Mouse (Mus musculus): ENCODE results near the gene Mical3. TPM values are rescaled to one million over a fixed set of nuclear protein-coding genes. Genes with fewer than 3 reads are reported as not detected.

Mical3 gene
- total and polyA plus RNA-seq, 2 experiments = 5.8 to 7.9 TPM

GRCm38 (mm10) chr6:121116434-121116833 lies 14.4 kb downstream of the Mical3 start:
- no peaks in the 10 kb centered on the region for H3K27me3 ChIP-seq (ENCODE audit: control insufficient read depth, insufficient read depth, low read length)
- no peak overlapping the region for H3K27ac ChIP-seq (replicated peaks; ENCODE audit: insufficient read depth, low read depth, low read length)
- no peak overlapping the region for H3K9ac ChIP-seq (ENCODE audit: low read depth, low read length)
- TF ChIP-seq CTCF (IDR thresholded peaks at IDR 0.05; ENCODE audit: low read depth, low read length) (no peak; the same call in 1 of the 2 replicates), POLR2A (IDR thresholded peaks at IDR 0.05; ENCODE audit: extremely low read depth, insufficient read depth, low read length) (no peak)
- WGBS = 22% methylated on average over 10 of the region's 10 CpGs
- H3K4me1 ChIP-seq (ENCODE audit: control insufficient read depth, insufficient read depth, low read length) = no peaks in the 10 kb centered on the region
- no peak overlapping the region for H3K4me3 ChIP-seq (ENCODE audit: insufficient read depth, low read depth, low read length)
- peak; percentile 50 for DNase-seq (ENCODE audit: extremely low read depth, low read depth, low spot score)
- no peaks in the 10 kb centered on the region for H3K79me2 ChIP-seq (ENCODE audit: control insufficient read depth, insufficient read depth, low read length)
- H3K36me3 ChIP-seq (ENCODE audit: control insufficient read depth, insufficient read depth, low read length) = no peaks in the 10 kb centered on the region

DNA sequence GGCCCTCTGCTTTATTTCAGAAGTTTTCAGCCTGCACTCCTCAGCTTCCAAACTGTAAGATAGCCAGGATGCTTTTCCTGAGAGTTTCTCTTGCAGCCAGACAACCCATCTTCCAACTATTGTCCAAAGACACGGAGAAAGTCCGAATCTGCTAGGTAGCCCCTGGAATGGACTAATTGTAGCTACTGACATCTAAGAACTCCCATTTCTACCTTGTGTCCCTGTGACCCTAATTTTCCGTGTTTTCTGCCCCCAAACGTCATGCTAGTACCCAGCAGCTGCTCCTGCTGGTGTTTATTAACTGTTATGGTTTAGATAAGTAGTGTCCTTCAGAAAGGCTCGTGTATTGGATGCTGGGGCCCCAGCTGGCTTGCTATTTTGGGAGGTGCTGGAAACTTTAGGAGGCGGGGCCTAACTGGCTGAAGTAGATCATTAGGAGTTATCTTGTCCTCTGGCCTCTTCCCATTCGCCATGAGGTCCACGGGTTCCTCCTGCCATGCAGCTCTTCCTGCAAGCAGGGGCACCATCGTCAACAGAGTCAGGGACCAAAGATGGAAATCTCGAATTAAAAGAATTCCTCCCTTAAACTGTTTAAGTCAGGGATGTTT lies 19.2 kb downstream of the Mical3 start:
- Histone ChIP-seq H3K36me3 (ENCODE audit: control insufficient read depth, insufficient read depth, low read length) (no peaks in the 10 kb centered on the region), H3K9ac (ENCODE audit: low read depth, low read length) (no peak overlapping the region), H3K27ac (replicated peaks; ENCODE audit: insufficient read depth, low read depth, low read length) (no peak overlapping the region), H3K27me3 (ENCODE audit: control insufficient read depth, insufficient read depth, low read length) (no peaks in the 10 kb centered on the region), H3K4me3 (ENCODE audit: insufficient read depth, low read depth, low read length) (no peak overlapping the region), H3K4me1 (ENCODE audit: control insufficient read depth, insufficient read depth, low read length) (peaks cover 10% of the 10 kb centered on the region), H3K79me2 (ENCODE audit: control insufficient read depth, insufficient read depth, low read length) (peaks cover 15% of the 10 kb centered on the region; the same call in 1 of the 2 replicates)
- WGBS = 61% methylated on average over 10 of the region's 10 CpGs
- TF ChIP-seq POLR2A (IDR thresholded peaks at IDR 0.05; ENCODE audit: extremely low read depth, insufficient read depth, low read length) (no peak), CTCF (IDR thresholded peaks at IDR 0.05; ENCODE audit: low read depth, low read length) (no peak)
- DNase-seq (ENCODE audit: extremely low read depth, low read depth, low spot score) = no peak

DNA sequence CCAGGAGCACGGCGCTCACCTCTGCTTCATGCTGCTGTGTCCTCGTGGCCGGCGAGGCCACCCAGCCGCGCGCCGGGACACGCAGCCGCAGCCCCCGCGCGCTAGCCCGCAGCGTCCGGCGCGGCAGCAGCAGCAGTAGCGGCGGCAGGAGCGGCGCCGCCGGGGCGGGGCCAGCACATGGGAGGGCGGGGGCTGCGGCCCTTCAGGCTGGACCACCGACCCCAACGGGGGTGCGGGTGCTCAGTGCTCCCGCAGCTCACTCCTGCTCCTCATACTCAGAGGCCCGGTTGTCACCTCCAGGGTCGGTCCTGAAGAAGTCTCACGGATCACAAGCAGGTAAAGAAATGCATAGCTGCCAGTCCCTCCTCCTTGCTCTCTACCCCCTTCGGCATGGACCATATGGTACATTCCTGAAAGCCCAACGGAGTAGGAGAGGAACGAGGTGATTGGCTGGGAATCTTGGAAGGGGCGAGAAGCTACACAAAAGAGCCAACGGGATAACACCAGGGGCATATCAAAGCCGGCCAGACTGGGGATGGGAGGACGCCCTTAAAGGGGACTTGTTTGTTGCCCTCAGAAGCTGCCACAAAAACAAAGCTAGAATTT lies 20.7 kb downstream of the Mical3 start:
- peak overlapping the region; percentile 93 for H3K27ac ChIP-seq (replicated peaks; ENCODE audit: insufficient read depth, low read depth, low read length)
- H3K4me1 ChIP-seq (ENCODE audit: control insufficient read depth, insufficient read depth, low read length) = peaks cover 10% of the 10 kb centered on the region
- peak overlapping the region; percentile 82 for H3K4me3 ChIP-seq (ENCODE audit: insufficient read depth, low read depth, low read length)
- 6% methylated on average over 42 of the region's 42 CpGs for WGBS
- peaks cover 24% of the 10 kb centered on the region; the same call in 1 of the 2 replicates for H3K79me2 ChIP-seq (ENCODE audit: control insufficient read depth, insufficient read depth, low read length)
- peak; percentile 98 for DNase-seq (ENCODE audit: extremely low read depth, low read depth, low spot score)
- no peaks in the 10 kb centered on the region for H3K27me3 ChIP-seq (ENCODE audit: control insufficient read depth, insufficient read depth, low read length)
- TF ChIP-seq POLR2A (IDR thresholded peaks at IDR 0.05; ENCODE audit: extremely low read depth, insufficient read depth, low read length) (peak; percentile 68; the same call in 1 of the 2 replicates), CTCF (IDR thresholded peaks at IDR 0.05; ENCODE audit: low read depth, low read length) (no peak)
- no peaks in the 10 kb centered on the region for H3K36me3 ChIP-seq (ENCODE audit: control insufficient read depth, insufficient read depth, low read length)
- H3K9ac ChIP-seq (ENCODE audit: low read depth, low read length) = peak overlapping the region; percentile 91

DNA sequence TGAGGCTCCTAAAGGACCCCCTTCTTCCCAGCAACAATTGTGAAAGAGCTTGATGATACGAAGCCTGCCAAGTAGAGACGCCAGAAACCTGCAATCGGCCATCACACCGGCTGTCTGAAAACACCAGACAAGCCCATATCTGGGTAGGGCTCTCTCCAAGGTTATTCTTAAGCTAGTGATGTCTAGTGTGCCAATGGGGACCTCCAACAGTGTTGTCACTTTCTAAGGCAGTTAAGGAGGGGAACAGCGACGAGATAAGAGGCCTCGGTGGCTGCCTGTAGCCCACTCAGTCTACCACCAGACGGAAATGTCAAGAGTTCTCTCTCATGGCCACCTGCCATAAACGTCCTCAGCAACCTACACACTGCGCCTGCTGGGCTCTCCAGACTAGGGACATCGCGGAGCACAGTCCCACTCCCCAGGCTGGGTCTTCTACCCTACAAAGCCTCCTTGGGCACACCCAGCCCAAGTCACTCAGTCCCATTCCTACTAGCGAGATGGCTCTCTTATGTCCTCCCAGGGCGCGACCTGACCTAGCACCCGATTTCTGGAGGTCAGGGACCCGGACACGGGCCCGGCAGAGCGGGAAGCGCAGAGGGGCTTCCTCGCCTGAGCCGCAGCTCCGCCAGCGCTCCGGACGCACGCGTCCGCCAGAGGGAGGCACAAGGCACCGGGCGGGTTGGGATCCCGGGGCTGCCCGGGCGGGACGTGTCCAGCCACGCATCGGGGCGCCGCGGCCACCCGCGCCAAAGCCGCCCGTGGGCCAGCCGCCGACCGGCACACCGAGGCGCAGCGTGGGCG lies 21.4 kb downstream of the Mical3 start:
- WGBS = under 1% methylated on average over 52 of the region's 52 CpGs
- TF ChIP-seq CTCF (IDR thresholded peaks at IDR 0.05; ENCODE audit: low read depth, low read length) (peak; percentile 22; the same call in 1 of the 2 replicates), POLR2A (IDR thresholded peaks at IDR 0.05; ENCODE audit: extremely low read depth, insufficient read depth, low read length) (no peak)
- H3K9ac ChIP-seq (ENCODE audit: low read depth, low read length) = peak overlapping the region; percentile 91
- peaks cover 31% of the 10 kb centered on the region for H3K79me2 ChIP-seq (ENCODE audit: control insufficient read depth, insufficient read depth, low read length)
- H3K27ac ChIP-seq (replicated peaks; ENCODE audit: insufficient read depth, low read depth, low read length) = peak overlapping the region; percentile 70
- H3K4me3 ChIP-seq (ENCODE audit: insufficient read depth, low read depth, low read length) = peak overlapping the region; percentile 82
- no peaks in the 10 kb centered on the region for H3K36me3 ChIP-seq (ENCODE audit: control insufficient read depth, insufficient read depth, low read length)
- peaks cover 10% of the 10 kb centered on the region for H3K4me1 ChIP-seq (ENCODE audit: control insufficient read depth, insufficient read depth, low read length)
- DNase-seq (ENCODE audit: extremely low read depth, low read depth, low spot score) = peak; percentile 53
- no peaks in the 10 kb centered on the region for H3K27me3 ChIP-seq (ENCODE audit: control insufficient read depth, insufficient read depth, low read length)

- H3K4me3 ChIP-seq (ENCODE audit: insufficient read depth, low read depth, low read length) = no peak overlapping the region
- 76% methylated on average over 1 of the region's 1 CpGs for WGBS
- H3K4me1 ChIP-seq (ENCODE audit: control insufficient read depth, insufficient read depth, low read length) = peaks cover 10% of the 10 kb centered on the region
- TF ChIP-seq POLR2A (IDR thresholded peaks at IDR 0.05; ENCODE audit: extremely low read depth, insufficient read depth, low read length) = no peak
- TF ChIP-seq CTCF (IDR thresholded peaks at IDR 0.05; ENCODE audit: low read depth, low read length) = no peak
- H3K36me3 ChIP-seq (ENCODE audit: control insufficient read depth, insufficient read depth, low read length) = no peaks in the 10 kb centered on the region
- no peak for DNase-seq (ENCODE audit: extremely low read depth, low read depth, low spot score)
- H3K27ac ChIP-seq (replicated peaks; ENCODE audit: insufficient read depth, low read depth, low read length) = no peak overlapping the region
- H3K9ac ChIP-seq (ENCODE audit: low read depth, low read length) = no peak overlapping the region
- H3K79me2 ChIP-seq (ENCODE audit: control insufficient read depth, insufficient read depth, low read length) = peaks cover 42% of the 10 kb centered on the region
- H3K27me3 ChIP-seq (ENCODE audit: control insufficient read depth, insufficient read depth, low read length) = no peaks in the 10 kb centered on the region
These were observed 22.7 kb downstream of the Mical3 start for GRCm38 (mm10) chr6:121108075-121108474.

Measured in liver, adult 2 months (tissue).